Mouse (Mus musculus) E14TG2a.4 (cell line): ENCODE measurements around the gene AC161166.1.

ENCODE experiments used
- CTCF ChIP-seq: conservative IDR thresholded peaks from 2 replicates; pipeline ENCODE4 v1.5.1; 2014; ENCODE audit warnings: low read length
- NANOG ChIP-seq: IDR thresholded peaks from 2 replicates; pipeline ENCODE4 v1.6.1; 2014; ENCODE audit warnings: borderline replicate concordance, low read length, mixed read lengths

DNA sequence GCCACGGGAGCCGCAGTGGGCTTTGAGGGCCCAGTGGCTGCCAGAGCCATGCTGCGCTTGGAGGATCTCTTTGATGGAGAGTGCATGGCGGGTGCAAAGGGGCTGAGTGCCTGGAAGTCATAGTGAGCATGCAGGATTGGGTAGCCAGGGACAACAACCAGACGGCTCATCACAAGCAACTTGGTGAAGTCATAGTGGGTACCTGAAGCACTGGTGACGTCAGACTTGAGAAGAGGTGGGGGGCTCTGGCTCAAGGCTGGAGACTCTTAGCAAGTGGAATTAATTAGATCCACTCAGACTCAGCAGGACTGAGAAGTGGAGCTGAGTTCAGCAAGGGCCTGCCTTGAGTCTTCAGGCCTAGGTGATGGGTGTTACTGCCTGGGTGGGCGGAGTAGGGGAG is at the start of gene AC161166.1:
- TF ChIP-seq CTCF (no peak), NANOG (no peak)
